Mouse (Mus musculus) myocyte (in vitro differentiated cells): ENCODE data around the gene Rimklb. TPM values are rescaled to one million over a fixed set of nuclear protein-coding genes. Genes with fewer than 3 reads are reported as not detected.

Experiments used
- H3K27me3 ChIP-seq: one replicate; pipeline ENCODE4 v1.6.1; 2011; ENCODE audit not compliant: control insufficient read depth, insufficient read depth, insufficient read length
- H3K36me3 ChIP-seq: one replicate; pipeline ENCODE4 v1.6.1; 2011; ENCODE audit not compliant: control insufficient read depth, insufficient read depth
- H3K4me2 ChIP-seq: one replicate; pipeline ENCODE4 v1.6.1; 2011; ENCODE audit warnings: low read depth, control low read depth
- H3K4me3 ChIP-seq: one replicate; pipeline ENCODE4 v1.5.1; 2011; ENCODE audit warnings: mild to moderate bottlenecking, control low read depth, moderate library complexity
- H3K79me2 ChIP-seq: one replicate; pipeline ENCODE4 v1.6.1; 2011; ENCODE audit not compliant: control insufficient read depth, insufficient read depth
- H3ac ChIP-seq: one replicate; pipeline ENCODE4 v1.6.1; 2011; ENCODE audit not compliant: control insufficient read depth, insufficient read length
- CEBPB ChIP-seq: IDR thresholded peaks from 2 replicates; pipeline ENCODE4 v1.6.1; 2011; ENCODE audit warnings: mild to moderate bottlenecking, moderate library complexity; ENCODE audit not compliant: poor library complexity, insufficient read depth, severe bottlenecking
- E2F4 ChIP-seq: IDR thresholded peaks from one replicate; pipeline ENCODE4 v1.6.1; 2011; ENCODE audit warnings: mild to moderate bottlenecking, control low read depth, moderate library complexity; ENCODE audit not compliant: insufficient read depth
- MAX ChIP-seq: IDR thresholded peaks from one replicate; pipeline ENCODE4 v1.6.1; 2011; ENCODE audit warnings: low read depth, mild to moderate bottlenecking, control low read depth
- MYOD1 ChIP-seq, 3 experiments: IDR thresholded peaks; one replicate each; pipeline ENCODE4 v1.6.1; 2011; ENCODE audit warnings: control low read depth in 2 of 3, low read depth in 2 of 3, mild to moderate bottlenecking in 2 of 3, moderate library complexity in 1 of 3; ENCODE audit not compliant: insufficient read length in 2 of 3, control insufficient read depth in 1 of 3
- MYOG ChIP-seq, 3 experiments: IDR thresholded peaks; one replicate each; pipeline ENCODE4 v1.6.1; 2011; ENCODE audit warnings: control low read depth in 2 of 3, low read depth in 2 of 3, mild to moderate bottlenecking in 2 of 3; ENCODE audit not compliant: insufficient read length in 2 of 3, control insufficient read depth in 1 of 3, insufficient read depth in 1 of 3
- POLR2A ChIP-seq: IDR thresholded peaks from one replicate; pipeline ENCODE4 v1.6.1; 2011; ENCODE audit warnings: low read depth, mild to moderate bottlenecking, control low read depth, moderate library complexity; ENCODE audit not compliant: insufficient read length
- POLR2AphosphoS2 ChIP-seq: IDR thresholded peaks from one replicate; pipeline ENCODE4 v1.6.1; 2011; ENCODE audit warnings: low read depth, control low read depth; ENCODE audit not compliant: insufficient read length
- REST ChIP-seq: IDR thresholded peaks from one replicate; pipeline ENCODE4 v1.6.1; 2011; ENCODE audit warnings: mild to moderate bottlenecking, control low read depth, moderate library complexity; ENCODE audit not compliant: insufficient read depth, insufficient read length
- SRF ChIP-seq: IDR thresholded peaks from one replicate; pipeline ENCODE4 v1.6.1; 2011; ENCODE audit warnings: low read depth; ENCODE audit not compliant: control insufficient read depth, insufficient read length
- TCF12 ChIP-seq: IDR thresholded peaks from one replicate; pipeline ENCODE4 v1.6.1; 2011; ENCODE audit warnings: mild to moderate bottlenecking, control low read depth; ENCODE audit not compliant: poor library complexity, insufficient read depth, severe bottlenecking
- TCF3 ChIP-seq: IDR thresholded peaks from one replicate; pipeline ENCODE4 v1.6.1; 2011; ENCODE audit warnings: low read depth, control low read depth; ENCODE audit not compliant: insufficient read length
- USF1 ChIP-seq: IDR thresholded peaks from one replicate; pipeline ENCODE4 v1.6.1; 2011; ENCODE audit warnings: low read depth, mild to moderate bottlenecking, control low read depth, moderate library complexity
- polyA plus RNA-seq: library from polyadenylated mRNA; unstranded; fragments of >200 nt; fragmentation: generic; extraction: Trizol; gene quantifications from one replicate; pipeline ENCODE4 v1.2.1, GENCODE M21; 2012; ENCODE audit warnings: missing spikeins

Gene Rimklb
- polyA plus RNA-seq, 1 experiment = not detected

DNA sequence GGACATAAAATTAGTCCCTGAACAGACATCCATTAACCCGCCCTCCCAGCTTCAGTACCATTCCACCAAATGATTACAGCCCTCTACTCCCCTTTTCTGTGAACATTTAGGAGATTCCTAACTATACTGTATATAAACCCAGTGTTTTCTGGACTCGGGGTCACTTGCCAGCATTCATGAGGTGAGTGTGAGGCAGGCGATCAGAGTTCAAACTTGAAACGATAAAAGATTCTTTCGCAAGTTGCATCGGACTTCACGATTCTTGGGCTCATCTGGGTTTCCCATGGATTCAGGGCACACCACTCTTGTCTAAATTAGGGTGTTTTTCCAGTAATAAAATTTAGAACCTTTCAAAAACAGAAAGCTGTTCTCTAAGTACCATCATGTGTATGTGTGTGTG is 71.1 kb downstream of the Rimklb start:
- Histone ChIP-seq H3K79me2 (no peaks in the 10 kb centered on the region), H3K27me3 (no peaks in the 10 kb centered on the region), H3K36me3 (no peaks in the 10 kb centered on the region), H3K4me3 (no peak overlapping the region), H3ac (no peak overlapping the region), H3K4me2 (no peak overlapping the region)
- TF ChIP-seq TCF12 = no peak
- no peak for TF ChIP-seq USF1
- TF ChIP-seq MAX = no peak
- no peak for TF ChIP-seq POLR2A
- TF ChIP-seq MYOD1 (IDR thresholded peaks at IDR 0.05; ENCODE audit: control insufficient read depth in 1 of 3, insufficient read length in 2 of 3, low read depth in 2 of 3) = no peak
- TF ChIP-seq CEBPB = no peak
- no peak for TF ChIP-seq TCF3

DNA sequence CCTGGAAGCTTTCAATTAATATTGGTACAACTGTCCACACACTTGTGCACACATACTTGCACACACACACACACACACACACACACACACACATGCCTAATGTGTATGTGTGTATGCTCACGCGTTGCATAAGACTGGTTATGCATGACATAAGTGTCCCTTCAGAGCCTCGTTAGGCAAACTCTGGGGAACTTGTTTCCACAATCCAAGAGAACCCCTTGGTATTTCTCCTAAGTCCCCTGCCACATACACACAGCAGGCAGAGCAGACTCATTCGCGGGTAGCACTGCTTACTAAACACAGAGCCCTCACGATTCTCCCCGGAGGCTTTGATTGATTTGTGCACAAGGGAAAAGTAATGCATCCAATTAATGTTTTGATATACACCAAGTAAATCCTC is 81.5 kb downstream of the Rimklb start:
- Histone ChIP-seq H3ac (no peak overlapping the region), H3K27me3 (no peaks in the 10 kb centered on the region), H3K36me3 (no peaks in the 10 kb centered on the region), H3K79me2 (no peaks in the 10 kb centered on the region), H3K4me2 (no peak overlapping the region), H3K4me3 (no peak overlapping the region)
- TF ChIP-seq REST (no peak), USF1 (no peak), MYOG (IDR thresholded peaks at IDR 0.05; ENCODE audit: control insufficient read depth in 1 of 3, insufficient read depth in 1 of 3, insufficient read length in 2 of 3, low read depth in 2 of 3) (no peak), SRF (no peak), E2F4 (no peak), CEBPB (no peak), POLR2AphosphoS2 (no peak), TCF3 (no peak), POLR2A (no peak), MAX (no peak), MYOD1 (IDR thresholded peaks at IDR 0.05; ENCODE audit: control insufficient read depth in 1 of 3, insufficient read length in 2 of 3, low read depth in 2 of 3) (no peak), TCF12 (no peak)

DNA sequence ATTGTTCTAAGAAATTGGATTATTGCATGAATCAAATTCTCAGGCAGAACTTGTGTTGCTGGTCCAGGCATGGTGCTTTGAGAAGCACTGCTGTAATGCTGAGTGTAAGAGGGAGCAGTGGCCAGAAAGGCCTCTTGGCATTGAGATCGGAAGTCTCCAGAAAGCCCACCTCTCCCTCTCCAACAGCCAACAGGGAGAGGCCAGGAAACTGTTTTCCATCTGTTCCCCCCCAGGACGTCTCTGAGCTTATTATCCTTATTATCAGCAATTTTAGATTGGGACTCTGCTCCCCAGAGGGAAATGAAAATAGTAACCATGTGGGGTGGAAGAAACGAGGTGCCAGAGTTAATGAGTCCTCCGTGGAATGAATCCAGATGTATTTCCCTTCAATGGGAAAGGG is 82.2 kb downstream of the Rimklb start:
- no peak overlapping the region for H3K4me2 ChIP-seq
- TF ChIP-seq MAX (no peak), POLR2AphosphoS2 (no peak), SRF (no peak), MYOG (IDR thresholded peaks at IDR 0.05; ENCODE audit: control insufficient read depth in 1 of 3, insufficient read depth in 1 of 3, insufficient read length in 2 of 3, low read depth in 2 of 3) (no peak)
- no peak overlapping the region for H3ac ChIP-seq

DNA sequence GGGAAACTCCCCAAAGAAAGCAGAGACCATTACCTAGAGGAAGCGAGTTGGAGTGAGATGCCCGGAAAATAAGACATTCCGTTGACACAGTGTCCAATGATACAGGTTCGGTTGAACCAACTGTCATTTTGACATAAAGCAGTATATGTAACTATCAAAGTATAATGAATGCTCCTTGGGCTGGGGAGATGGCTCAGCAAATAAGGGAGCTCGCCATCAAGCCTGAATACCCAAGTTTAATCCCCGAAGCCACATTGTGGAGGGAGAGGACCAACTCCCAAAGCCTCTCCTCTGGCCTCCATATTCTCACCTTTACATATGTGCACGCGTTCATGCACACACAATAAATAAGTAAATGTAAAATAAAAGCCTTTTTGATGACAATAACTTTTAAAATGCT is 87.3 kb downstream of the Rimklb start:
- peaks cover 5% of the 10 kb centered on the region for H3K27me3 ChIP-seq
- H3K4me2 ChIP-seq = no peak overlapping the region
- H3K4me3 ChIP-seq = no peak overlapping the region
- TF ChIP-seq USF1 (no peak), POLR2AphosphoS2 (no peak), MYOG (IDR thresholded peaks at IDR 0.05; ENCODE audit: control insufficient read depth in 1 of 3, insufficient read depth in 1 of 3, insufficient read length in 2 of 3, low read depth in 2 of 3) (no peak)
- H3K79me2 ChIP-seq = no peaks in the 10 kb centered on the region
- H3ac ChIP-seq = no peak overlapping the region
- no peaks in the 10 kb centered on the region for H3K36me3 ChIP-seq

More for the DNA sequence above, 82.2 kb downstream of the Rimklb start:
- Histone ChIP-seq H3K4me3 (no peak overlapping the region), H3K36me3 (no peaks in the 10 kb centered on the region), H3K79me2 (no peaks in the 10 kb centered on the region), H3K27me3 (no peaks in the 10 kb centered on the region)

DNA sequence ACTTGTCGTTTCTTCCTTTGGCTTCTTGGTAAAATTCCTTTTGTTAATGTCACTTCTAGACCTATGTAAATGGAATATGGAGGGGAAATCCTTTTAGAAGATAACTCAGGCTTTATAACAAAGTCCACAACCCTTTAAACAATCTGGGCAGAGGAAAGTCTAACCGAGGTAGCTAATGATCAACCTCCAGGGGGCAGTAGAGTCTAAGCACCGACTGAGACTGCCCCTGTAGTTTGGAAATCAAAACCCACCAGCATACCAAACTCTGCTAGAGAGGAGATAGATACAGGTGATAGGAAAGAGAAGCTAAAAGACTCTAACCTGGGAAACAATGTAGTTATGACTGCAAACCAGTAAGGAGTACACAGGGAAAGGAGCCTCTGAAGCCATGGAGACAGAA is 96.3 kb downstream of the Rimklb start:
- no peak overlapping the region for H3K4me3 ChIP-seq
- no peak overlapping the region for H3K4me2 ChIP-seq
- H3K36me3 ChIP-seq = no peaks in the 10 kb centered on the region
- H3K27me3 ChIP-seq = no peaks in the 10 kb centered on the region
- TF ChIP-seq MYOD1 (IDR thresholded peaks at IDR 0.05; ENCODE audit: control insufficient read depth in 1 of 3, insufficient read length in 2 of 3, low read depth in 2 of 3) (no peak), CEBPB (no peak), SRF (no peak), USF1 (no peak), MYOG (IDR thresholded peaks at IDR 0.05; ENCODE audit: control insufficient read depth in 1 of 3, insufficient read depth in 1 of 3, insufficient read length in 2 of 3, low read depth in 2 of 3) (no peak), REST (no peak), E2F4 (no peak), POLR2AphosphoS2 (no peak), TCF12 (no peak), MAX (no peak), POLR2A (no peak), TCF3 (no peak)
- no peak overlapping the region for H3ac ChIP-seq
- H3K79me2 ChIP-seq = no peaks in the 10 kb centered on the region

DNA sequence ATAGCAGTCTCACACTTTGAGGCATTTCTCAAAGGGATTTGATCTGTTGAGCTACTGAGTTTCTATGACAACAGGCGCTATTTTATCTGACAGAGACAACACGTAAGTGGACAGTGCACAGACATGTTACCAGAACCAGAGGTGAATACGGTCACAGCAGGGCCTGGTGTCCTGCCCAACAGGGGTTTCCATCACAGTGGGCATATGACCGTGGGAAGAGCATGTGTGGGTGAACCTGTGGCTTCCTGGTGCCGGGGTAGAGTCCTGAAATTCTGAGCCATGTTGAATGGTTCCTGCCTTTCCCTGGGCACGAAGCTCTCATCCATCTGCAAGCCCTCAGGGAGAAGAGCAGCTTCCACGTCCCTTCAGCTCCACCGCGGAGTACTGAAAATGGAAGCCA is 98.3 kb downstream of the Rimklb start:
- no peaks in the 10 kb centered on the region for H3K79me2 ChIP-seq
- no peaks in the 10 kb centered on the region for H3K36me3 ChIP-seq
- H3ac ChIP-seq = no peak overlapping the region
- TF ChIP-seq CEBPB (no peak), REST (no peak), POLR2A (no peak), MYOD1 (IDR thresholded peaks at IDR 0.05; ENCODE audit: control insufficient read depth in 1 of 3, insufficient read length in 2 of 3, low read depth in 2 of 3) (no peak), E2F4 (no peak), USF1 (no peak), TCF3 (no peak), TCF12 (no peak), MYOG (IDR thresholded peaks at IDR 0.05; ENCODE audit: control insufficient read depth in 1 of 3, insufficient read depth in 1 of 3, insufficient read length in 2 of 3, low read depth in 2 of 3) (no peak), POLR2AphosphoS2 (no peak), SRF (no peak), MAX (no peak)
- H3K27me3 ChIP-seq = no peaks in the 10 kb centered on the region
- H3K4me2 ChIP-seq = no peak overlapping the region
- no peak overlapping the region for H3K4me3 ChIP-seq
